Mouse (Mus musculus) midbrain, embryonic 11.5 days (tissue): ENCODE measurements around the gene Tm4sf20. TPM values are rescaled to one million over a fixed set of nuclear protein-coding genes. Genes with fewer than 3 reads are reported as not detected.

Experiments used
- polyA plus RNA-seq: library from polyadenylated mRNA; unstranded; fragments of >200 nt; fragmentation: Nextera tagmentation; extraction: Ambion mirVana; gene quantifications from 2 replicates; pipeline ENCODE4 v1.2.1, GENCODE M21; 2014

Gene Tm4sf20
- polyA plus RNA-seq, 1 experiment from 2014 or later, result 0.08 TPM

Other genes starting within 250 kb of the Tm4sf20 start
- 0.04 and 0.07 TPM in 2 replicates for gene Col4a4, start 181.6 kb downstream of the Tm4sf20 start, polyA plus RNA-seq
- 0.10 and 0.11 TPM in 2 replicates for gene Col4a3, start 181.5 kb downstream of the Tm4sf20 start, polyA plus RNA-seq
- gene Mff, start 43.6 kb downstream of the Tm4sf20 start, polyA plus RNA-seq, result 288 and 298 TPM in 2 replicates
- not detected in 2 replicates for gene Gm47791, start 2.8 kb upstream of the Tm4sf20 start, polyA plus RNA-seq
- 48.7 and 49.3 TPM in 2 replicates for gene Agfg1, start 71.0 kb upstream of the Tm4sf20 start, polyA plus RNA-seq
- gene A030005L19Rik, start 144.9 kb upstream of the Tm4sf20 start, polyA plus RNA-seq, result 0.23 TPM in 1 of 2 replicates, not detected in the other
- gene A030014E15Rik, start 156.5 kb upstream of the Tm4sf20 start, polyA plus RNA-seq, result not detected in 2 replicates
- gene Gm6217, start 162.9 kb upstream of the Tm4sf20 start, polyA plus RNA-seq, result not detected in 2 replicates
- gene A030003K21Rik, start 174.9 kb upstream of the Tm4sf20 start, polyA plus RNA-seq, result not detected in 2 replicates
- gene Gm7544, start 187.6 kb upstream of the Tm4sf20 start, polyA plus RNA-seq, result not detected in 2 replicates
- gene Gm47955, start 191.8 kb upstream of the Tm4sf20 start, polyA plus RNA-seq, result not detected in 2 replicates
- not detected in 2 replicates for gene Gm47959, start 232.1 kb upstream of the Tm4sf20 start, polyA plus RNA-seq